Mouse (Mus musculus): ENCODE measurements around the gene Chn2.

- TF ChIP-seq CTCF (conservative IDR thresholded peaks at IDR 0.05; ENCODE audit: low read length), result no peak
- no peak for TF ChIP-seq POU5F1 (IDR thresholded peaks at IDR 0.05; ENCODE audit: borderline replicate concordance, low read length)
- TF ChIP-seq NANOG (IDR thresholded peaks at IDR 0.05; ENCODE audit: borderline replicate concordance, low read length), result no peak
These were observed 169.4 kb downstream of the Chn2 start for GRCm38 (mm10) chr6:54208786-54209185.

All from E14TG2a.4 (cell line).